Mouse (Mus musculus): ENCODE data around the gene Ccdc22.

GRCm38 (mm10) chrX:7570481-7571175, 34.7 kb downstream of the Ccdc22 start:
- no peak for TF ChIP-seq EP300 (IDR thresholded peaks at IDR 0.05; ENCODE audit: insufficient read depth, low read depth, low read length)
- no peak for TF ChIP-seq CTCF (IDR thresholded peaks at IDR 0.05; ENCODE audit: low read depth, low read length)

Data from ES-Bruce4 (cell line).